9 mouse cellular contexts compared by ENCODE assay signal in genomic region chr3:82998772-82999463, GRCm38 (mm10). TPM values are rescaled to one million over a fixed set of nuclear protein-coding genes. Genes with fewer than 3 reads are reported as not detected.
A peak's percentile ranks its signal among the peaks of the same experiment; 100 is the strongest.
DNase-seq lines count a peak whose midpoint lies in the region; ATAC-seq lines count a peak whose summit lies in the region.
"Had no signal": no experiment of that assay in that cellular context is flagged by ENCODE, and none has a peak within 500 bp of the region (broad histone marks: within the 10 kb centered on the region; RNA-seq: fewer than 3 reads in every experiment).

No protein-coding gene starts in this region.

- H3K4me2 ChIP-seq in kidney, embryonic 16.5 days (replicated peaks; ENCODE audit: low read depth, low read length): no peak overlapping the region
- H3K4me2 ChIP-seq in liver, embryonic 16.5 days (ENCODE audit: low read depth, low read length): no peak overlapping the region

- peak; percentile 84 for ATAC-seq in kidney, embryonic 16.5 days (ENCODE audit: low FRiP score, low TSS enrichment)
- ATAC-seq in liver, embryonic 16.5 days (ENCODE audit: low read depth): 0 out of 2 replicates have a peak, but pooled peaks have one; percentile 12

- H3K4me1 ChIP-seq in kidney, embryonic 16.5 days (ENCODE audit: insufficient read depth, low read length): peaks cover 6% of the 10 kb centered on the region
- no peaks in the 10 kb centered on the region; the same call in 1 of the 2 replicates for H3K4me1 ChIP-seq in liver, embryonic 16.5 days (ENCODE audit: control insufficient read depth, low read depth, low read length)

- H3K27ac ChIP-seq in kidney, embryonic 16.5 days (ENCODE audit: low read length): no peak overlapping the region
- no peak overlapping the region for H3K27ac ChIP-seq in liver, embryonic 16.5 days (ENCODE audit: low read length)

- no peaks in the 10 kb centered on the region for H3K36me3 ChIP-seq in kidney, embryonic 16.5 days (ENCODE audit: insufficient read depth, low read length)
- H3K36me3 ChIP-seq in liver, embryonic 16.5 days (ENCODE audit: control insufficient read depth, insufficient read depth): no peaks in the 10 kb centered on the region

- no peak overlapping the region for H3K9ac ChIP-seq in kidney, embryonic 16.5 days (replicated peaks; ENCODE audit: low read length)
- H3K9ac ChIP-seq in liver, embryonic 16.5 days (ENCODE audit: low read depth, low read length): no peak overlapping the region

- H3K27me3 ChIP-seq in kidney, embryonic 16.5 days (ENCODE audit: insufficient read depth, low read length): no peaks in the 10 kb centered on the region; the same call in 1 of the 2 replicates
- H3K27me3 ChIP-seq in liver, embryonic 16.5 days (ENCODE audit: control insufficient read depth, insufficient read depth, low read depth, low read length): peaks cover 3% of the 10 kb centered on the region; the same call in 1 of the 2 replicates

- WGBS in kidney, embryonic 16.5 days: 30% methylated on average over 8 of the region's 8 CpGs
- WGBS in liver, embryonic 16.5 days (ENCODE audit: insufficient replicate concordance): 26% methylated on average over 8 of the region's 8 CpGs

- no peaks in the 10 kb centered on the region for H3K9me3 ChIP-seq in kidney, embryonic 16.5 days (ENCODE audit: low read length)
- H3K9me3 ChIP-seq in liver, embryonic 16.5 days (replicated peaks; ENCODE audit: control insufficient read depth, low read length): no peaks in the 10 kb centered on the region

- peak; percentile 84 for DNase-seq in 416B (ENCODE audit: low read depth)
- peak; percentile 7 to 10 for DNase-seq in CD8-positive naive resting alpha-beta T cell, adult 2 months (ENCODE audit: low read depth in 2 of 2, low spot score in 2 of 2)
- peak; percentile 76 for DNase-seq in cerebellum, adult 9-10 months
- DNase-seq in heart, adult 8-10 months (ENCODE audit: low spot score): peak; percentile 72
- peak; percentile 50 for DNase-seq in retina, adult 2 months (ENCODE audit: low read depth, low spot score)
- no peak for DNase-seq in ovary, postnatal 36 days (ENCODE audit: low spot score)

- H3K4me3 ChIP-seq in kidney, embryonic 16.5 days (ENCODE audit: low read length): no peak overlapping the region
- H3K4me3 ChIP-seq in liver, embryonic 16.5 days (ENCODE audit: low read depth, low read length): no peak overlapping the region

RNA-seq across cellular contexts. Expression of gene Fgg, which starts 8.6 kb away (rescaled TPM):
- total RNA-seq in heart, adult 8-10 months (2022): under 1 TPM in 1 of 4 experiments, not detected in 3; 0.19 TPM
- 2.0 and 2.6 TPM in 2 replicates for polyA plus RNA-seq in kidney, embryonic 16.5 days (2015; fragmentation: Nextera tagmentation; extraction: Ambion mirVana)
- 1,261 and 1,385 TPM in 2 replicates for polyA plus RNA-seq in liver, embryonic 16.5 days (2015; fragmentation: Nextera tagmentation; extraction: Ambion mirVana)
- total RNA-seq: heart, postnatal 36 days had no signal

RNA-seq across cellular contexts. Expression of gene Fga, which starts 27.0 kb away (rescaled TPM):
- total RNA-seq in heart, adult 8-10 months (2022): not detected
- polyA plus RNA-seq in kidney, embryonic 16.5 days (2015; fragmentation: Nextera tagmentation; extraction: Ambion mirVana): 3.2 and 4.3 TPM in 2 replicates
- polyA plus RNA-seq in liver, embryonic 16.5 days (2015; fragmentation: Nextera tagmentation; extraction: Ambion mirVana): 1,431 and 1,544 TPM in 2 replicates
- total RNA-seq: heart, postnatal 36 days had no signal

RNA-seq across cellular contexts. Expression of gene Fgb, which starts 50.7 kb away (rescaled TPM):
- not detected for total RNA-seq in heart, adult 8-10 months (2022)
- polyA plus RNA-seq in kidney, embryonic 16.5 days (2015; fragmentation: Nextera tagmentation; extraction: Ambion mirVana): 3.2 and 3.6 TPM in 2 replicates
- polyA plus RNA-seq in liver, embryonic 16.5 days (2015; fragmentation: Nextera tagmentation; extraction: Ambion mirVana): 794 and 880 TPM in 2 replicates
- total RNA-seq: heart, postnatal 36 days had no signal

RNA-seq across cellular contexts. Expression of gene Plrg1, which starts 56.4 kb away (rescaled TPM):
- total RNA-seq in heart, adult 8-10 months (2022): 10 to 100 TPM; 23.9 to 29.4 (median 27.7) TPM
- 103 and 108 TPM in 2 replicates for polyA plus RNA-seq in kidney, embryonic 16.5 days (2015; fragmentation: Nextera tagmentation; extraction: Ambion mirVana)
- 40.9 and 45.1 TPM in 2 replicates for polyA plus RNA-seq in liver, embryonic 16.5 days (2015; fragmentation: Nextera tagmentation; extraction: Ambion mirVana)

Comparison
In these comparisons a context has a peak if more than half of its experiments do, and no peak if none do; other contexts are left out.
1. RNA of gene Fgg, which starts 8.6 kb away (polyA plus RNA-seq): 1,261 to 1,385 TPM in liver, embryonic 16.5 days; 2.0 to 2.6 TPM in kidney, embryonic 16.5 days; every median in the first group is over 100 times any median in the second.
2. RNA of gene Fga, which starts 27.0 kb away (polyA plus RNA-seq): 1,431 to 1,544 TPM in liver, embryonic 16.5 days; 3.2 to 4.3 TPM in kidney, embryonic 16.5 days; every median in the first group is over 100 times any median in the second.
3. RNA of gene Fgb, which starts 50.7 kb away (polyA plus RNA-seq): 794 to 880 TPM in liver, embryonic 16.5 days; 3.2 to 3.6 TPM in kidney, embryonic 16.5 days; every median in the first group is over 100 times any median in the second.